Mouse (Mus musculus): Measurements from ENCODE around the gene Susd1.

Gene Susd1

GRCm38 (mm10) chr4:59387387-59388210, 50.8 kb downstream of the Susd1 start:
- in situ Hi-C loops (cut with MboI; ENCODE audit: low pct_unique_long_range_greater_than_20kb in 1 of 2, low sequenced_read_pairs in 2 of 2, unreplicated experiment in 1 of 2): loop anchor here in 1 of 2 experiments (10.0 to 25.0 kb wide), 2 partner anchors 177 to 350 kb away; no protein-coding TSS in a partner anchor

GRCm38 (mm10) chr4:59385254-59385895, 53.1 kb downstream of the Susd1 start:
- in situ Hi-C loops (cut with MboI; ENCODE audit: low pct_unique_long_range_greater_than_20kb in 1 of 2, low sequenced_read_pairs in 2 of 2, unreplicated experiment in 1 of 2): loop anchor here in 1 of 2 experiments (10.0 to 25.0 kb wide), 2 partner anchors 179 to 352 kb away; no protein-coding TSS in a partner anchor

DNA sequence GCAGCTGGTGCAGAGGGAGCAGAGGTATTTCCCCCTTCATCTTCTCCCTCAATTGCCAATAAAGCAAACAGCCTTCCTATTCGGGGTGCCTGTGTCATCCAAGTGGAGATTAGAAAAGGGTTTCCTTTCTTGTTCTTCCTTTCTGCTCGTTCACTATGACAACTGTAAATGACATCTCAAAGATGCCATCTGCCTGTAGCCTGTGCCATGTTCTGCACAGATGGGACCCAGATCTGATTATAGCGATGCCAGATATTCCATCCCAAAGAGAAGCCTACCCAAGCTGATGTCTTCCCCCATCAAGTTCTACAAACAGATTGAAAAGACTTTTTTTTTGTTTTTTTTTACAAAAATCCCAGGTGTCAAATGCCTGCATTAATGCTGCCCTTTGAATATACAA, 54.6 kb downstream of the Susd1 start:
- in situ Hi-C loops (cut with MboI; ENCODE audit: low pct_unique_long_range_greater_than_20kb in 1 of 2, low sequenced_read_pairs in 2 of 2, unreplicated experiment in 1 of 2): loop anchor here in 1 of 2 experiments (10.0 to 25.0 kb wide), 2 partner anchors 181 to 354 kb away; no protein-coding TSS in a partner anchor

DNA sequence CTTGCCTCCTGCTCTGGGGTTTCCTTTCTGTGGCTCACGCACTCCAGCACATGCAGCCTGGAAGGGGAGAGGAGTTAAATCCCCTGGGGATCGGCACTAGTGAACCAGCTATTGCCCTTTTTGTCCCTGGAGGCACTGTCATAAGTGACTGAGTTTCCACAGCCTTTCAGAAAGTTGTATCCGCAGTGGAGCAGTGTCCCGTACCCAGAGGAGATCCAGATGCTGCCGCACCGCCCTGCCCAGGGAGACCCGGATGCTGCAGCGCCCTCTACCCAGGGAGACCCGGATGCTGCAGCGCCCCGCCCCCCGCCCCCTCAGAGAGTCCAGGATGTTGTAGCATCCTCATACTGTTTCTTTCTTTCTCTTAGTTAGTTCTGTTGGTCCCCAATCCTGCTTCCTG, 56.3 kb downstream of the Susd1 start:
- in situ Hi-C loops (cut with MboI; ENCODE audit: low pct_unique_long_range_greater_than_20kb in 1 of 2, low sequenced_read_pairs in 2 of 2, unreplicated experiment in 1 of 2): loop anchor here in 1 of 2 experiments (10.0 to 25.0 kb wide), 2 partner anchors 183 to 355 kb away; no protein-coding TSS in a partner anchor

- in situ Hi-C loops (cut with MboI; ENCODE audit: low pct_unique_long_range_greater_than_20kb in 1 of 2, low sequenced_read_pairs in 2 of 2, unreplicated experiment in 1 of 2): loop anchor here in 1 of 2 experiments (10.0 to 25.0 kb wide), 2 partner anchors 184 to 356 kb away; no protein-coding TSS in a partner anchor
These were observed 57.3 kb downstream of the Susd1 start for GRCm38 (mm10) chr4:59381007-59381743.

- in situ Hi-C loops (cut with MboI; ENCODE audit: low pct_unique_long_range_greater_than_20kb in 1 of 2, low sequenced_read_pairs in 2 of 2, unreplicated experiment in 1 of 2): loop anchor here in 1 of 2 experiments (10.0 to 25.0 kb wide), 2 partner anchors 184 to 357 kb away; no protein-coding TSS in a partner anchor
These were observed 58.0 kb downstream of the Susd1 start for GRCm38 (mm10) chr4:59380478-59380877.

DNA sequence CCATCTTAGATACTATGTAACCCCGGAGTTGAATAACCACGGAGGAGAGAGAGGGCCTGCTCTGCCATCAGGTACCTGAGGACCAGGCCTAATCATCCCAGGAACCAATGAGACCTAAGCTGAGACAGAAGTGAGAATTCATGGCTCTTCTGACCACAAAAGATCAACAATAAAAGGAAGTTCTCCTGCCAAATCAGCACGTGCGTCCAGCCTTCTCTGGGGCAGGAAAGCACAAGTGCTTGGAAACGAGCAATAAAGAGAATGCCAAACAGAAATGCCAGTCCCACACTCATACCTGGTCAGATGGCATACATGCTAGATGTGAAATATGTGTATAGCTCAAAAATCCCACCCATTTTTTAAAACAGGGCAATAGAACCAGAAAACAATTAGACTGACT, 58.6 kb downstream of the Susd1 start:
- in situ Hi-C loops (cut with MboI; ENCODE audit: low pct_unique_long_range_greater_than_20kb in 1 of 2, low sequenced_read_pairs in 2 of 2, unreplicated experiment in 1 of 2): loop anchor here in 1 of 2 experiments (10.0 to 25.0 kb wide), 2 partner anchors 185 to 357 kb away; no protein-coding TSS in a partner anchor

GRCm38 (mm10) chr4:59378631-59379030, 59.8 kb downstream of the Susd1 start:
- in situ Hi-C loops (cut with MboI; ENCODE audit: low pct_unique_long_range_greater_than_20kb in 1 of 2, low sequenced_read_pairs in 2 of 2, unreplicated experiment in 1 of 2): loop anchor here in 1 of 2 experiments (25.0 kb wide), 1 partner anchor 359 kb away; no protein-coding TSS in a partner anchor

DNA sequence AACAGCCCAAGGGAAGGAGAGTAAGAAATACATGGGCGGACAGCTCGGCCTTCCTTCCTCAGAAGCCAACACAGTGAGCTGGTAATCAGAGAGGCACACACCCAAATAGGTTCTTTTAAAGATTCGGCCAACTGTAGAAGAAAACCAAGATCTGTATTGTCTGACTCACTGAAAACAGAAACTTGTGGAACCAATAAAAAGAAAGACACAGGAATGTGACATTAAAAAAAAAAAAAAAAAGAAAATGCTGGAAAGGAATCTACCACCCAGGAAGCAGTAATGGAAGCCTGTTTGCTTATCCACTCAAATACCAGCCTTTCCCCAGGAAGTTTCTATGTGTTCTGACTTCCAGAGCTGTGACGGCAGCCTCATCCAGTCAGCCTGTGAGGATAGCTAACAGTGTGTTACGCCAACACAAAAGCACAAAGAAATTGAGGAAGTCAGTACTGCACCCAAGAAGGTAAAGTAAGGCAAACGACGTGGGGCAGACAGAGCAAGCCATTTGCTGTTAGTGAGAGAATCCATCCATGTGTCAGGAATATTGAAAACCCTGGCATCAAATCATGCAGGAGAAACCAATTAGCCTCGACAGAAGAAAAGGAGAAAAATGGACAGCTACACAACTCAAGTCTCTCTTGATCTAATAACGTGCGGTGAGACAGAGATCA, 64.0 kb downstream of the Susd1 start:
- in situ Hi-C loops (cut with MboI; ENCODE audit: low pct_unique_long_range_greater_than_20kb in 1 of 2, low sequenced_read_pairs in 2 of 2, unreplicated experiment in 1 of 2): loop anchor here in 1 of 2 experiments (25.0 kb wide), 1 partner anchor 363 kb away; no protein-coding TSS in a partner anchor

- in situ Hi-C loops (cut with MboI; ENCODE audit: low pct_unique_long_range_greater_than_20kb in 1 of 2, low sequenced_read_pairs in 2 of 2, unreplicated experiment in 1 of 2): loop anchor here in 1 of 2 experiments (25.0 kb wide), 1 partner anchor 365 kb away; no protein-coding TSS in a partner anchor
These were observed 65.8 kb downstream of the Susd1 start for GRCm38 (mm10) chr4:59372546-59373157.

GRCm38 (mm10) chr4:59371910-59372309, 66.5 kb downstream of the Susd1 start:
- in situ Hi-C loops (cut with MboI; ENCODE audit: low pct_unique_long_range_greater_than_20kb in 1 of 2, low sequenced_read_pairs in 2 of 2, unreplicated experiment in 1 of 2): loop anchor here in 1 of 2 experiments (25.0 kb wide), 1 partner anchor 365 kb away; no protein-coding TSS in a partner anchor

GRCm38 (mm10) chr4:59369941-59370340, 68.5 kb downstream of the Susd1 start:
- in situ Hi-C loops (cut with MboI; ENCODE audit: low pct_unique_long_range_greater_than_20kb in 1 of 2, low sequenced_read_pairs in 2 of 2, unreplicated experiment in 1 of 2): loop anchor here (10.0 to 25.0 kb wide), 3 partner anchors 195 to 367 kb away; no protein-coding TSS in a partner anchor

DNA sequence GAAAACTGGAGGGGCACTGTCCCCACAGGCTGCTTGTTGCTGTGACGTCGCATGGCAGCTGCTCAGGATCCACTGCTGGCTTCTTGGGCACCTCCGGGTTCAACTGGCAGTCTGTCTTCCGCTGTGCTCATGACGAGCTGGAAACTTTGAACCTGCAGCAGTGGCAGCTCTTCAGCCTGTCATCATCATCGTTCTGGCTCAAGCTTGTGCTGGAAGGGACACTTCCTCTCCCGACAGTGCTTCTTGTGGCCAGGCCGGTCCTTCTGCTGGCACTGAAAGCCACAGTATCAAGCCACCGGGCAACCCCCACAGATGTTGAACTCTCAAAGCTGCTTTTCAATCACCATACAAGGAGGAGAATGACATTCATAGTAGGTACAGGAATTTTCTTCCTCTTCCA, 70.3 kb downstream of the Susd1 start:
- in situ Hi-C loops (cut with MboI; ENCODE audit: low pct_unique_long_range_greater_than_20kb in 1 of 2, low sequenced_read_pairs in 2 of 2, unreplicated experiment in 1 of 2): loop anchor here (10.0 to 25.0 kb wide), 3 partner anchors 197 to 369 kb away; no protein-coding TSS in a partner anchor

GRCm38 (mm10) chr4:59366206-59366605, 72.2 kb downstream of the Susd1 start:
- in situ Hi-C loops (cut with MboI; ENCODE audit: low pct_unique_long_range_greater_than_20kb in 1 of 2, low sequenced_read_pairs in 2 of 2, unreplicated experiment in 1 of 2): loop anchor here (10.0 to 25.0 kb wide), 3 partner anchors 199 to 371 kb away; no protein-coding TSS in a partner anchor

DNA sequence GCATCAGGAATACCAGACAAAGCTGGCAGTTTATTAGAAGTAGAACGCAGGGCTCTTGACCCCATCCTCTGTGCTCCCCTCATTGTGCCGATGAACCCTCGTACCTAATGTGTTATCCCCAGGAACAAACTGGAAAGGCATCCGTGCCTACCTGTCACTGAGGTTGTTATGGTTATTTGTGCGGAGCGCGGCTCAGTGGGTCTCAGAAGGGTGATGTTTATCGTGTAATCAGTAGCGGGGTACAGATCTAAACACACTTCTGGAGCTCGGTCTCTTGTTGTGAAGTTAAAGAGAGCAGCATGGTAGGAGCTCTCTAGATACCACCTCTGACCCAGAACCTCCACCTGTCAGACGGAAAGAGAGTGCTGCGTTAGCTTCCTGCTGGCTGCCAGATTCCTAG, 72.9 kb downstream of the Susd1 start:
- in situ Hi-C loops (cut with MboI; ENCODE audit: low pct_unique_long_range_greater_than_20kb in 1 of 2, low sequenced_read_pairs in 2 of 2, unreplicated experiment in 1 of 2): loop anchor here (10.0 to 25.0 kb wide), 3 partner anchors 199 to 372 kb away; no protein-coding TSS in a partner anchor

GRCm38 (mm10) chr4:59364229-59365173, 73.9 kb downstream of the Susd1 start:
- in situ Hi-C loops (cut with MboI; ENCODE audit: low pct_unique_long_range_greater_than_20kb in 1 of 2, low sequenced_read_pairs in 2 of 2, unreplicated experiment in 1 of 2): loop anchor here (10.0 to 25.0 kb wide), 3 partner anchors 200 to 373 kb away; no protein-coding TSS in a partner anchor
